Mouse (Mus musculus): ENCODE results near the gene Anxa6. TPM values are rescaled to one million over a fixed set of nuclear protein-coding genes. Genes with fewer than 3 reads are reported as not detected.

Anxa6 gene
- total and polyA plus RNA-seq, 3 experiments, result 115 to 168 (median 162) TPM

GRCm38 (mm10) chr11:55032286-55032685 lies 959 bp downstream of the Anxa6 start:
- TF ChIP-seq UBTF (IDR thresholded peaks at IDR 0.05; ENCODE audit: low read depth, low read length) (no peak), BHLHE40 (IDR thresholded peaks at IDR 0.05; ENCODE audit: low read depth, low read length) (no peak), TCF12 (IDR thresholded peaks at IDR 0.05; ENCODE audit: low read depth, low read length) (no peak), CHD1 (IDR thresholded peaks at IDR 0.05; ENCODE audit: low read depth, low read length) (no peak), ELF1 (IDR thresholded peaks at IDR 0.05; ENCODE audit: low read depth, low read length) (no peak), NRF1 (IDR thresholded peaks at IDR 0.05; ENCODE audit: low read depth, low read length) (no peak), CHD2 (IDR thresholded peaks at IDR 0.05; ENCODE audit: low read length) (no peak)
- Histone ChIP-seq H3K4me1 (ENCODE audit: control insufficient read depth in 1 of 2, insufficient read depth in 2 of 2) (peaks cover 26 to 64% of the 10 kb centered on the region in 2 experiments), H3K79me2 (replicated peaks; ENCODE audit: control insufficient read depth, extremely low read depth, insufficient read depth, poor library complexity, severe bottlenecking) (peaks cover 34% of the 10 kb centered on the region), H3K9ac (ENCODE audit: insufficient read depth, low read depth) (peak overlapping the region; percentile 77), H3K27ac (ENCODE audit: insufficient read depth, low read depth) (peak overlapping the region; percentile 41; the same call in 1 of the 2 replicates), H3K36me3 (replicated peaks in 1 of 2; ENCODE audit: control insufficient read depth in 1 of 2, insufficient read depth in 1 of 2, low read length in 1 of 2) (peaks cover 0 to 8% of the 10 kb centered on the region in 2 experiments), H3K4me2 (ENCODE audit: insufficient read depth, low read depth, poor library complexity, severe bottlenecking) (peak overlapping the region; percentile 97), H3K9me3 (replicated peaks; ENCODE audit: low read length) (no peaks in the 10 kb centered on the region), H3K4me3 (replicated peaks in 1 of 3; ENCODE audit: low read depth in 2 of 3, low read length in 2 of 3, poor library complexity in 1 of 3) (peak overlapping the region; percentile 72 to 86 (median 86)), H3K27me3 (replicated peaks) (no peaks in the 10 kb centered on the region)
- DNase-seq (ENCODE audit: extremely low read depth), result no peak
- in situ Hi-C loops (cut with MboI; ENCODE audit: low pct_ligation_motif_present, low pct_unique_long_range_greater_than_20kb, low sequenced_read_pairs) (no loop called here), dilution Hi-C loops (cut with MboI; ENCODE audit: extremely low pct_ligation_motif_present, extremely low pct_unique_long_range_greater_than_20kb, low sequenced_read_pairs) (no loop called here)

- in situ Hi-C loops (cut with MboI; ENCODE audit: low pct_ligation_motif_present, low pct_unique_long_range_greater_than_20kb, low sequenced_read_pairs), result no loop called here
- Histone ChIP-seq H3K27me3 (replicated peaks) (no peaks in the 10 kb centered on the region), H3K4me3 (replicated peaks in 1 of 3; ENCODE audit: low read depth in 2 of 3, low read length in 2 of 3, poor library complexity in 1 of 3) (peak overlapping the region; percentile 49 to 86 (median 72)), H3K4me2 (ENCODE audit: insufficient read depth, low read depth, poor library complexity, severe bottlenecking) (peak overlapping the region; percentile 97), H3K9me3 (replicated peaks; ENCODE audit: low read length) (no peaks in the 10 kb centered on the region), H3K27ac (ENCODE audit: insufficient read depth, low read depth) (peak overlapping the region; percentile 41; the same call in 1 of the 2 replicates), H3K79me2 (replicated peaks; ENCODE audit: control insufficient read depth, extremely low read depth, insufficient read depth, poor library complexity, severe bottlenecking) (peaks cover 34% of the 10 kb centered on the region), H3K36me3 (replicated peaks in 1 of 2; ENCODE audit: control insufficient read depth in 1 of 2, insufficient read depth in 1 of 2, low read length in 1 of 2) (peaks cover 0 to 8% of the 10 kb centered on the region in 2 experiments), H3K4me1 (ENCODE audit: control insufficient read depth in 1 of 2, insufficient read depth in 2 of 2) (peaks cover 26 to 65% of the 10 kb centered on the region in 2 experiments), H3K9ac (ENCODE audit: insufficient read depth, low read depth) (peak overlapping the region; percentile 77; the same call in 1 of the 2 replicates)
- dilution Hi-C loops (cut with MboI; ENCODE audit: extremely low pct_ligation_motif_present, extremely low pct_unique_long_range_greater_than_20kb, low sequenced_read_pairs), result no loop called here
- DNase-seq (ENCODE audit: extremely low read depth), result no peak
- TF ChIP-seq SIN3A (IDR thresholded peaks at IDR 0.05; ENCODE audit: low read length) (peak; percentile 40; the same call in 1 of the 2 replicates), MAZ (IDR thresholded peaks at IDR 0.05; ENCODE audit: low read depth, low read length) (peak; percentile 10; the same call in 1 of the 2 replicates), CHD2 (IDR thresholded peaks at IDR 0.05; ENCODE audit: low read length) (no peak), ZNF384 (IDR thresholded peaks at IDR 0.05; ENCODE audit: low read depth, low read length) (no peak), ELF1 (IDR thresholded peaks at IDR 0.05; ENCODE audit: low read depth, low read length) (0 out of 2 replicates have a peak, but pooled peaks have one; percentile 11)
Observed at GRCm38 (mm10) chr11:55031991-55032280, 1.3 kb downstream of the Anxa6 start.

GRCm38 (mm10) chr11:55031211-55031990 lies 1.8 kb downstream of the Anxa6 start:
- in situ Hi-C loops (cut with MboI; ENCODE audit: low pct_ligation_motif_present, low pct_unique_long_range_greater_than_20kb, low sequenced_read_pairs) (no loop called here), dilution Hi-C loops (cut with MboI; ENCODE audit: extremely low pct_ligation_motif_present, extremely low pct_unique_long_range_greater_than_20kb, low sequenced_read_pairs) (no loop called here)
- Histone ChIP-seq H3K4me1 (ENCODE audit: control insufficient read depth in 1 of 2, insufficient read depth in 2 of 2) (peaks cover 30 to 67% of the 10 kb centered on the region in 2 experiments), H3K4me3 (replicated peaks in 1 of 3; ENCODE audit: low read depth in 2 of 3, low read length in 2 of 3, poor library complexity in 1 of 3) (peak overlapping the region; percentile 27 to 72 (median 31)), H3K9ac (ENCODE audit: insufficient read depth, low read depth) (peak overlapping the region; percentile 26; the same call in 1 of the 2 replicates), H3K79me2 (replicated peaks; ENCODE audit: control insufficient read depth, extremely low read depth, insufficient read depth, poor library complexity, severe bottlenecking) (peaks cover 35% of the 10 kb centered on the region), H3K27me3 (replicated peaks) (no peaks in the 10 kb centered on the region), H3K36me3 (replicated peaks in 1 of 2; ENCODE audit: control insufficient read depth in 1 of 2, insufficient read depth in 1 of 2, low read length in 1 of 2) (peaks cover 0 to 12% of the 10 kb centered on the region in 2 experiments), H3K27ac (ENCODE audit: insufficient read depth, low read depth) (peak overlapping the region; percentile 66), H3K4me2 (ENCODE audit: insufficient read depth, low read depth, poor library complexity, severe bottlenecking) (peak overlapping the region; percentile 97), H3K9me3 (replicated peaks; ENCODE audit: low read length) (no peaks in the 10 kb centered on the region)
- DNase-seq (ENCODE audit: extremely low read depth), result peak; percentile 88
- no peak for TF ChIP-seq NELFE (IDR thresholded peaks at IDR 0.05; ENCODE audit: low read depth, low read length)
- TF ChIP-seq POLR2A (IDR thresholded peaks at IDR 0.05; ENCODE audit: low read depth, low read length), result no peak; the same call in 1 of the 2 replicates
- TF ChIP-seq GABPA (IDR thresholded peaks at IDR 0.05; ENCODE audit: insufficient replicate concordance, low read depth, low read length), result no peak
- TF ChIP-seq RCOR1 (conservative IDR thresholded peaks at IDR 0.05; ENCODE audit: low read depth, low read length), result no peak
- no peak for TF ChIP-seq CHD2 (IDR thresholded peaks at IDR 0.05; ENCODE audit: low read length)
- no peak for TF ChIP-seq PAX5 (IDR thresholded peaks at IDR 0.05; ENCODE audit: low read length)
- no peak for TF ChIP-seq HCFC1 (IDR thresholded peaks at IDR 0.05; ENCODE audit: low read depth, low read length)
- TF ChIP-seq SMC3 (IDR thresholded peaks at IDR 0.05; ENCODE audit: low read depth, low read length), result no peak
- no peak; the same call in 1 of the 2 replicates for TF ChIP-seq TBP (conservative IDR thresholded peaks at IDR 0.05; ENCODE audit: low read depth, low read length)
- no peak for TF ChIP-seq ZKSCAN1 (IDR thresholded peaks at IDR 0.05; ENCODE audit: borderline replicate concordance, low read depth, low read length)
- TF ChIP-seq ELF1 (IDR thresholded peaks at IDR 0.05; ENCODE audit: low read depth, low read length), result no peak
- peak; percentile 48; the same call in 1 of the 2 replicates for TF ChIP-seq TCF12 (IDR thresholded peaks at IDR 0.05; ENCODE audit: low read depth, low read length)
- TF ChIP-seq MEF2A (IDR thresholded peaks at IDR 0.05; ENCODE audit: borderline replicate concordance, low read depth, low read length), result no peak
- no peak for TF ChIP-seq UBTF (IDR thresholded peaks at IDR 0.05; ENCODE audit: low read depth, low read length)
- TF ChIP-seq MXI1 (IDR thresholded peaks at IDR 0.05; ENCODE audit: low read depth, low read length), result 0 out of 2 replicates have a peak, but pooled peaks have one; percentile 9
- no peak for TF ChIP-seq ZNF384 (IDR thresholded peaks at IDR 0.05; ENCODE audit: low read depth, low read length)
- no peak for TF ChIP-seq MAFK (IDR thresholded peaks at IDR 0.05; ENCODE audit: insufficient replicate concordance, low read length)
- peak; percentile 66 for TF ChIP-seq MAX (IDR thresholded peaks at IDR 0.05; ENCODE audit: low read length)

Measured in CH12.LX (cell line).